In the genomic region with DNA sequence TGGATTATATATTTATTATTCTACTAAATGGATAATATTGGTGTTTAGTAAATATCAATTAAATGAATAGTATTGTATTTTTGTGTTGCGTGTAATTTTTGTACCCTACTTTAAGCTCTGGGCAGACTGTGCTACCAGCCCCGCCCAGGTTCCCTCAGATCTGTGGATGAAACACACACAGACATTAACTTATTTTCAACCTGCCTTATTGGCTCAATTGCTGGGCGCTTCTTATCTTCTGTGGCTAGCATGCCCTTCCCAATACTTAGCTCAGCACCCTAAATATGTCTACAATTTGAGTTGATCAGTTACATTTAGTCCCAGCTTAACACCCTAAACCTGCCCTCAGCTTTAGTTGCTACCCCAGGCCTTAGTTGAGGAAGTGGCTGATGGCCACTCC, we compare ENCODE assay signal across 19 mouse cellular contexts. TPM values are rescaled to one million over a fixed set of nuclear protein-coding genes. Genes with fewer than 3 reads are reported as not detected.
A peak's percentile ranks its signal among the peaks of the same experiment; 100 is the strongest.
DNase-seq lines count a peak whose midpoint lies in the region; ATAC-seq lines count a peak whose summit lies in the region.
"Had no signal": no experiment of that assay in that cellular context is flagged by ENCODE, and none has a peak within 500 bp of the region (broad histone marks: within the 10 kb centered on the region; RNA-seq: fewer than 3 reads in every experiment).

No protein-coding gene starts in this region.

- H3K4me3 ChIP-seq in liver, embryonic 15.5 days (replicated peaks) = no peak overlapping the region
- H3K4me3 ChIP-seq in midbrain, embryonic 15.5 days = no peak overlapping the region
- H3K4me3 ChIP-seq: embryonic facial prominence, embryonic 15.5 days; forebrain, embryonic 12.5 days; heart, embryonic 13.5 days; hindbrain, embryonic 12.5 days had no signal

- H3K9ac ChIP-seq in liver, embryonic 15.5 days = no peak overlapping the region
- no peak overlapping the region for H3K9ac ChIP-seq in midbrain, embryonic 15.5 days
- H3K9ac ChIP-seq: embryonic facial prominence, embryonic 15.5 days; forebrain, embryonic 12.5 days; forebrain, postnatal 0 days; heart, embryonic 13.5 days; hindbrain, embryonic 12.5 days had no signal

- H3K27ac ChIP-seq in liver, embryonic 15.5 days (replicated peaks) = peak overlapping the region; percentile 45
- no peak overlapping the region for H3K27ac ChIP-seq in midbrain, embryonic 15.5 days
- H3K27ac ChIP-seq: embryonic facial prominence, embryonic 15.5 days; forebrain, embryonic 12.5 days; heart, embryonic 13.5 days; hindbrain, embryonic 12.5 days had no signal

- DNase-seq in c-Kit-positive CD71-positive TER-119-negative erythroid progenitor cells, embryonic 14.5 days (ENCODE audit: low read depth) = peak; percentile 23
- DNase-seq in heart, postnatal 25 days (ENCODE audit: low spot score) = no peak
- DNase-seq in heart, adult 11 months = no peak
- DNase-seq: adrenal gland, postnatal 10 days; cerebellum, adult 18-20 months; cerebellum, postnatal 14 days; embryo, embryonic 11 days; forebrain, postnatal 0 days; gastrocnemius, postnatal 14 days; heart, postnatal 4 days had no signal

- H3K4me2 ChIP-seq in liver, embryonic 15.5 days = no peak overlapping the region
- H3K4me2 ChIP-seq in midbrain, embryonic 15.5 days = no peak overlapping the region
- H3K4me2 ChIP-seq: embryonic facial prominence, embryonic 15.5 days; forebrain, embryonic 12.5 days; heart, embryonic 13.5 days; hindbrain, embryonic 12.5 days had no signal

- peaks cover 61% of the 10 kb centered on the region for H3K4me1 ChIP-seq in liver, embryonic 15.5 days (replicated peaks)
- peaks cover 13% of the 10 kb centered on the region; the same call in 1 of the 2 replicates for H3K4me1 ChIP-seq in midbrain, embryonic 15.5 days

- 47% methylated on average over 3 of the region's 3 CpGs for WGBS in liver, embryonic 15.5 days (ENCODE audit: insufficient replicate concordance)
- WGBS in midbrain, embryonic 15.5 days = 98% methylated on average over 3 of the region's 3 CpGs

- ATAC-seq in erythroid progenitor cell, adult 5-6 weeks (replicated peaks; ENCODE audit: low FRiP score, poor library complexity, severe bottlenecking) = peak; percentile 78
- ATAC-seq in liver, embryonic 15.5 days (ENCODE audit: insufficient read depth) = peak; percentile 51
- ATAC-seq in megakaryocyte-erythroid progenitor cell, adult 5-6 weeks (replicated peaks; ENCODE audit: low FRiP score, low TSS enrichment, poor library complexity, severe bottlenecking) = peak; percentile 62
- ATAC-seq in midbrain, embryonic 15.5 days (replicated peaks) = no peak
- ATAC-seq: forebrain, postnatal 0 days; hindbrain, embryonic 16.5 days had no signal

- H3K27me3 ChIP-seq in liver, embryonic 15.5 days = no peaks in the 10 kb centered on the region
- H3K27me3 ChIP-seq in midbrain, embryonic 15.5 days (replicated peaks) = no peaks in the 10 kb centered on the region
- H3K27me3 ChIP-seq: embryonic facial prominence, embryonic 15.5 days; forebrain, embryonic 12.5 days; heart, embryonic 13.5 days; hindbrain, embryonic 12.5 days had no signal

- H3K36me3 ChIP-seq in liver, embryonic 15.5 days (replicated peaks) = 0 out of 2 replicates have a peak, but pooled peaks cover under 1% of the 10 kb centered on the region
- H3K36me3 ChIP-seq in midbrain, embryonic 15.5 days (replicated peaks) = no peaks in the 10 kb centered on the region
- H3K36me3 ChIP-seq: embryonic facial prominence, embryonic 15.5 days; forebrain, embryonic 12.5 days; heart, embryonic 13.5 days; hindbrain, embryonic 12.5 days had no signal

- intact Hi-C loops in heart, postnatal 25 days (cut with DNase I) = no loop called here

- H3K9me3 ChIP-seq in liver, embryonic 15.5 days (replicated peaks) = no peaks in the 10 kb centered on the region
- no peaks in the 10 kb centered on the region for H3K9me3 ChIP-seq in midbrain, embryonic 15.5 days
- H3K9me3 ChIP-seq: embryonic facial prominence, embryonic 15.5 days; forebrain, embryonic 12.5 days; heart, embryonic 13.5 days; hindbrain, embryonic 12.5 days had no signal

RNA-seq across cellular contexts. Expression of gene Ube2r2, which starts 25.7 kb away (rescaled TPM):
- 108 and 121 TPM in 2 replicates for total RNA-seq in erythroid progenitor cell, adult 5-6 weeks (2015; ENCODE audit: low replicate concordance)
- total RNA-seq in erythroid progenitor cell, adult 5-6 weeks (2017; ENCODE audit: low replicate concordance) = 64.3 and 82.5 TPM in 2 replicates
- 45.4 and 47.8 TPM in 2 replicates for polyA plus RNA-seq in liver, embryonic 15.5 days (2015; fragmentation: Nextera tagmentation; extraction: Ambion mirVana)
- total RNA-seq in megakaryocyte-erythroid progenitor cell, adult 5-6 weeks (2014; fragmentation: Nextera tagmentation) = 86.7 and 101 TPM in 2 replicates
- total RNA-seq in megakaryocyte-erythroid progenitor cell, adult 5-6 weeks (2017) = 36.5 and 46.2 TPM in 2 replicates
- total RNA-seq in heart, postnatal 25 days (2021) = 100 to 1,000 TPM; 121 to 131 TPM
- polyA plus RNA-seq in midbrain, embryonic 15.5 days (2015; fragmentation: Nextera tagmentation; extraction: Ambion mirVana) = 58.0 and 60.2 TPM in 2 replicates

RNA-seq across cellular contexts. Expression of gene Nol6, which starts 37.0 kb away (rescaled TPM):
- total RNA-seq in erythroid progenitor cell, adult 5-6 weeks (2015; ENCODE audit: low replicate concordance) = 3.4 and 4.7 TPM in 2 replicates
- 1.8 and 3.5 TPM in 2 replicates for total RNA-seq in erythroid progenitor cell, adult 5-6 weeks (2017; ENCODE audit: low replicate concordance)
- polyA plus RNA-seq in liver, embryonic 15.5 days (2015; fragmentation: Nextera tagmentation; extraction: Ambion mirVana) = 9.2 and 9.7 TPM in 2 replicates
- 44.6 and 49.1 TPM in 2 replicates for total RNA-seq in megakaryocyte-erythroid progenitor cell, adult 5-6 weeks (2014; fragmentation: Nextera tagmentation)
- total RNA-seq in megakaryocyte-erythroid progenitor cell, adult 5-6 weeks (2017) = 24.8 and 26.9 TPM in 2 replicates
- 10 to 100 TPM; 14.5 to 15.3 TPM for total RNA-seq in heart, postnatal 25 days (2021)
- polyA plus RNA-seq in midbrain, embryonic 15.5 days (2015; fragmentation: Nextera tagmentation; extraction: Ambion mirVana) = 40.9 and 41.1 TPM in 2 replicates
